Mouse (Mus musculus): ENCODE measurements around the gene Ttyh2. TPM values are rescaled to one million over a fixed set of nuclear protein-coding genes. Genes with fewer than 3 reads are reported as not detected.

Ttyh2 gene
- total and polyA plus RNA-seq, 3 experiments, result 0.38 to 2.9 (median 0.74) TPM

- H3K9me3 ChIP-seq (replicated peaks), result peaks cover 26% of the 10 kb centered on the region
- no peak for TF ChIP-seq TAL1 (conservative IDR thresholded peaks at IDR 0.05; ENCODE audit: low read depth, low read length)
- no peak for TF ChIP-seq POLR2AphosphoS5 (IDR thresholded peaks at IDR 0.05; ENCODE audit: insufficient replicate concordance, low read depth, low read length)
- TF ChIP-seq GATA1 (IDR thresholded peaks at IDR 0.05; ENCODE audit: borderline replicate concordance, low read length), result no peak
- no peak for TF ChIP-seq GATA2 (IDR thresholded peaks at IDR 0.05; ENCODE audit: borderline replicate concordance, low read depth, low read length)
- no peak for TF ChIP-seq CTCF (IDR thresholded peaks at IDR 0.05; ENCODE audit: low read depth, low read length)
- H3K4me3 ChIP-seq (ENCODE audit: low read depth, low read length), result no peak overlapping the region
- no peaks in the 10 kb centered on the region for H3K27me3 ChIP-seq (ENCODE audit: insufficient read depth, low read length)
- H3K36me3 ChIP-seq (replicated peaks), result no peaks in the 10 kb centered on the region
- no peak for ATAC-seq (ENCODE audit: extremely low read depth, insufficient number of reproducible peaks, low FRiP score, poor library complexity, severe bottlenecking)
- DNase-seq (ENCODE audit: low spot score), result no peak
- no peaks in the 10 kb centered on the region for H3K4me1 ChIP-seq (ENCODE audit: insufficient read depth, low read depth, low read length)
These were observed 18.2 kb downstream of the Ttyh2 start for GRCm38 (mm10) chr11:114693456-114693855.

GRCm38 (mm10) chr11:114694451-114694850 is 19.2 kb downstream of the Ttyh2 start:
- no peaks in the 10 kb centered on the region for H3K36me3 ChIP-seq (replicated peaks)
- TF ChIP-seq POLR2AphosphoS5 (IDR thresholded peaks at IDR 0.05; ENCODE audit: insufficient replicate concordance, low read depth, low read length), result no peak
- TF ChIP-seq TAL1 (conservative IDR thresholded peaks at IDR 0.05; ENCODE audit: low read depth, low read length), result no peak
- no peak for TF ChIP-seq GATA2 (IDR thresholded peaks at IDR 0.05; ENCODE audit: borderline replicate concordance, low read depth, low read length)
- no peaks in the 10 kb centered on the region for H3K27me3 ChIP-seq (ENCODE audit: insufficient read depth, low read length)
- H3K4me3 ChIP-seq (ENCODE audit: low read depth, low read length), result no peak overlapping the region
- H3K4me1 ChIP-seq (ENCODE audit: insufficient read depth, low read depth, low read length), result no peaks in the 10 kb centered on the region
- H3K9me3 ChIP-seq (replicated peaks), result peaks cover 28% of the 10 kb centered on the region
- no peak for DNase-seq (ENCODE audit: low spot score)
- no peak for ATAC-seq (ENCODE audit: extremely low read depth, insufficient number of reproducible peaks, low FRiP score, poor library complexity, severe bottlenecking)

- TF ChIP-seq GATA2 (IDR thresholded peaks at IDR 0.05; ENCODE audit: borderline replicate concordance, low read depth, low read length), result no peak
- no peak for TF ChIP-seq POLR2AphosphoS5 (IDR thresholded peaks at IDR 0.05; ENCODE audit: insufficient replicate concordance, low read depth, low read length)
- no peak for TF ChIP-seq CTCF (IDR thresholded peaks at IDR 0.05; ENCODE audit: low read depth, low read length)
- TF ChIP-seq TAL1 (conservative IDR thresholded peaks at IDR 0.05; ENCODE audit: low read depth, low read length), result no peak
- TF ChIP-seq GATA1 (IDR thresholded peaks at IDR 0.05; ENCODE audit: borderline replicate concordance, low read length), result no peak
These were observed 23.3 kb downstream of the Ttyh2 start for GRCm38 (mm10) chr11:114698496-114698895.

GRCm38 (mm10) chr11:114699511-114699910 is 24.3 kb downstream of the Ttyh2 start:
- DNase-seq (ENCODE audit: low spot score), result no peak
- Histone ChIP-seq H3K27me3 (ENCODE audit: insufficient read depth, low read length) (no peaks in the 10 kb centered on the region), H3K9me3 (replicated peaks) (peaks cover 42% of the 10 kb centered on the region), H3K36me3 (replicated peaks) (no peaks in the 10 kb centered on the region), H3K4me1 (ENCODE audit: insufficient read depth, low read depth, low read length) (no peaks in the 10 kb centered on the region), H3K4me3 (ENCODE audit: low read depth, low read length) (no peak overlapping the region)
- TF ChIP-seq CTCF (IDR thresholded peaks at IDR 0.05; ENCODE audit: low read depth, low read length) (no peak), GATA1 (IDR thresholded peaks at IDR 0.05; ENCODE audit: borderline replicate concordance, low read length) (no peak), GATA2 (IDR thresholded peaks at IDR 0.05; ENCODE audit: borderline replicate concordance, low read depth, low read length) (no peak), TAL1 (conservative IDR thresholded peaks at IDR 0.05; ENCODE audit: low read depth, low read length) (no peak), POLR2AphosphoS5 (IDR thresholded peaks at IDR 0.05; ENCODE audit: insufficient replicate concordance, low read depth, low read length) (no peak)
- ATAC-seq (ENCODE audit: extremely low read depth, insufficient number of reproducible peaks, low FRiP score, poor library complexity, severe bottlenecking), result no peak

More at GRCm38 (mm10) chr11:114698496-114698895, 23.3 kb downstream of the Ttyh2 start:
- no peak for DNase-seq (ENCODE audit: low spot score)
- Histone ChIP-seq H3K4me3 (ENCODE audit: low read depth, low read length) (no peak overlapping the region), H3K4me1 (ENCODE audit: insufficient read depth, low read depth, low read length) (no peaks in the 10 kb centered on the region), H3K36me3 (replicated peaks) (no peaks in the 10 kb centered on the region), H3K9me3 (replicated peaks) (peaks cover 36% of the 10 kb centered on the region), H3K27me3 (ENCODE audit: insufficient read depth, low read length) (no peaks in the 10 kb centered on the region)
- ATAC-seq (ENCODE audit: extremely low read depth, insufficient number of reproducible peaks, low FRiP score, poor library complexity, severe bottlenecking), result no peak

GRCm38 (mm10) chr11:114702311-114702995 is 27.2 kb downstream of the Ttyh2 start:
- Histone ChIP-seq H3K9me3 (replicated peaks) (peaks cover 43% of the 10 kb centered on the region), H3K4me3 (ENCODE audit: low read depth, low read length) (no peak overlapping the region), H3K27me3 (ENCODE audit: insufficient read depth, low read length) (no peaks in the 10 kb centered on the region), H3K4me1 (ENCODE audit: insufficient read depth, low read depth, low read length) (no peaks in the 10 kb centered on the region), H3K36me3 (replicated peaks) (no peaks in the 10 kb centered on the region)
- DNase-seq (ENCODE audit: low spot score) (no peak), ATAC-seq (ENCODE audit: extremely low read depth, insufficient number of reproducible peaks, low FRiP score, poor library complexity, severe bottlenecking) (no peak)
- TF ChIP-seq TAL1 (conservative IDR thresholded peaks at IDR 0.05; ENCODE audit: low read depth, low read length), result no peak
- no peak for TF ChIP-seq GATA1 (IDR thresholded peaks at IDR 0.05; ENCODE audit: borderline replicate concordance, low read length)
- no peak for TF ChIP-seq POLR2AphosphoS5 (IDR thresholded peaks at IDR 0.05; ENCODE audit: insufficient replicate concordance, low read depth, low read length)
- no peak for TF ChIP-seq GATA2 (IDR thresholded peaks at IDR 0.05; ENCODE audit: borderline replicate concordance, low read depth, low read length)
- no peak for TF ChIP-seq CTCF (IDR thresholded peaks at IDR 0.05; ENCODE audit: low read depth, low read length)

GRCm38 (mm10) chr11:114702996-114703361 is 27.7 kb downstream of the Ttyh2 start:
- Histone ChIP-seq H3K9me3 (replicated peaks) (peaks cover 49% of the 10 kb centered on the region), H3K36me3 (replicated peaks) (no peaks in the 10 kb centered on the region), H3K4me1 (ENCODE audit: insufficient read depth, low read depth, low read length) (no peaks in the 10 kb centered on the region), H3K4me3 (ENCODE audit: low read depth, low read length) (no peak overlapping the region), H3K27me3 (ENCODE audit: insufficient read depth, low read length) (no peaks in the 10 kb centered on the region)
- TF ChIP-seq GATA1 (IDR thresholded peaks at IDR 0.05; ENCODE audit: borderline replicate concordance, low read length), result no peak
- TF ChIP-seq POLR2AphosphoS5 (IDR thresholded peaks at IDR 0.05; ENCODE audit: insufficient replicate concordance, low read depth, low read length), result no peak
- no peak for TF ChIP-seq GATA2 (IDR thresholded peaks at IDR 0.05; ENCODE audit: borderline replicate concordance, low read depth, low read length)
- TF ChIP-seq TAL1 (conservative IDR thresholded peaks at IDR 0.05; ENCODE audit: low read depth, low read length), result no peak
- no peak for TF ChIP-seq CTCF (IDR thresholded peaks at IDR 0.05; ENCODE audit: low read depth, low read length)
- ATAC-seq (ENCODE audit: extremely low read depth, insufficient number of reproducible peaks, low FRiP score, poor library complexity, severe bottlenecking) (no peak), DNase-seq (ENCODE audit: low spot score) (no peak)
